Mouse (Mus musculus): ENCODE results near the gene Gm10663.

The Gm10663 gene

GRCm38 (mm10) chr8:65074733-65075132 lies at the start of gene Gm10663:
Gene Gm10663 (plus strand): TSS chr8:65075033.
- DNase-seq: no peak

DNA sequence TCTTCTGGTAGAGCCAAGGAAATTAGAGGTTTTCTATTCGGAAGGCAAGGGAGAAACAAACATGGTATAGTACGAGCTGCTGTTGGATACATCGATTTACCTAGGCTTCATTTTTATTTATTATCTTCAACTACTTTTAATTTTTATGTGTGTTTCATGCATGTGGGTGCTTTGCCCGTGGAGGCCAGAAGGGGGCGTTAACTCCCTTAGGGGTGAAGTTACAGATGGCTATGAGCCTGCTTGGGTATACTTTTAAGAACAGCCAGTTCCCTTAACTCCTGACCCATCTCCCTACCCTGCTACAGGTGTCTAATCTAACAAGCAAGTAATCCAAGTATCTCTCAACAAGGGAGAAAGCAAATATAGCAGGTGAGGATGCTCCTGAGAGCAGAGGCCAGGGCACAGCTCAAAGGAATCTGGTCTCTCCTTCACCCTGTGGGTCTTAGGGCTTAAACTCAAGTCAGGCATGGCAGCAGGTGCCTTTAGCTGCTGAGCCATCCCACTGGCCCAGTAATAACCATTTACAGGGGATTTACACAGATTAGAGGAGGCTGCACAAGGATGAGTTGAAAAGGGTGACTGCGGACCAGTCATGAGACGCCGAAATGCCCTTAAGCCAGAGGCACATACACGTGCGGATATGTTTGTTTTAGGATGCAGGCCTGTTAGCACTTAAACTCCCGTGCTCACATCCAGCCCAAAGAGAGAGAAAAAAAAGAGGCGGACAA lies 45.7 kb upstream of the Gm10663 start:
- DNase-seq: no peak

- no peak for DNase-seq
Measured at GRCm38 (mm10) chr8:65029776-65030175, 45.1 kb upstream of the Gm10663 start.

DNA sequence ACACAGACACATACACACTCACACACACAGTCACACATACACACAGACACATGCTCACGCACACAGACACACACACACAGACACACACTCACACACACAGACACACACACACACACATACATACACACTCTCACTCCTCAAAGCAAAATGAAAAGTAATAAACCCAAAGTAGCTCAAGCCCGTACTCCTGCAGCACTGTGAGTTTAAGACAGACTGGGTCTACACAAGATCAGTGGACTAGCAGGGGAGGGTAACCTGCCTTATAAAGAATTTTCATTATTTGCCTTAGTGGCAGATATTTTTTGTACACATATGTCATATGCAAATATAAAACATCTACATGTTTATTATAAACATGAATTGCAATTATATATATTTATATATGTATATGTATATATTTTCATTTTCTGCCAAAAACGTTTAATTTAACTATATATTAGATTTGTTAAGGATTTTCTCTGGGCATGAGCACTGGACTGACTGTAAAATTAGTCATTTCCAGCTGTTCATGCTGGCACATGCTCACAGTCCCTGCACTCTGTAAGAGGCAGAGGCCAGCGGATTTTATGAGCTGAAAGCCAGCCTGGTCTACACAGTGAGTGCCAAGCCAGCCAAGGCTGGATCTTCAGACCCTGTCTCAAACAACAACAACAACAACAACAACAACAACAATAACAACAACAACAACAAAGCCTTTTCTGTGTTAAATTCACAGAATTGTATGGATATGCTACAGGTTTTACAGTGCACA lies 43.9 kb upstream of the Gm10663 start:
- DNase-seq: no peak

- DNase-seq: no peak
Measured at GRCm38 (mm10) chr8:65032107-65032506, 42.7 kb upstream of the Gm10663 start.

GRCm38 (mm10) chr8:65033056-65033455 lies 41.8 kb upstream of the Gm10663 start:
- DNase-seq: no peak

DNA sequence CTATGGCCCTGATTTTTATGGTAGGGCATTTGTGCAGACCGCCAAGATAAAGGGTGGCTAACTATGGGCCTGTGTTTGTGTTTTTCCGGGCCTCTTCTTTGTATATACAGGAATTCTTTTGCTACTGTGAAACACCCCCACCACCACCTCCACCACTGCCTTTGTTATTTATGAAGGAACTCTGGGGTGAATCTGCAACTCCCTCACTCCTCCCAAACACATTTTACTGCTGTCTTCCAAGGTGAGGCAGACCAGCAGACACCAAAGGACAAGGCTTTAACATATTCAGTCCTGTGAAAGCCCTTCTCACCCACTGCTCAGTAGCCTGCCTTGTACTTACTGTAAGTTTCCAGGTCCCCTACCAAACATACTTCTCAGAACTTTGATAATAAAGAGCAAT lies 40.7 kb upstream of the Gm10663 start:
- no peak for DNase-seq

DNA sequence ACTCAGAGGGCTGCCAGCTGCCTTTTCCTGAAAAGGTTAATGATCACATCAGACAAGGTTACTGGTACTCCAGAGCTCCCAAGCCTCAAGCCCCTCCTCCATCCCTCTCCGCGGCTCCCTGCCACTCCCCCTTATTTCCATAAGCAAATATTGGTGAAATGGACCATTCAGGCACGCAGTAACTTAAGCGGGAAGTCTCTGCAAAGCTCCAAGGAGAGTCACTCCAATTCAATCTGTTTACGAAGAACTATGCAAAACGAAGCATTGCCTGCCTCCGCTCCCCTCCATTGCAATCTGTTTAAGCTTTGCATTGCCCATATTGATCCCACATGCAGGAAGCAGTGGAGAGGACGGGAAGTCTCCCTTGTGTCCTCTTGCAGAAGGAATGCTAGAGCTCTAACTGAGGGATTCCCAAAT lies 37.7 kb upstream of the Gm10663 start, which contains the start of gene Apela:
Apela (minus strand) TSS at position 220 of the 417 bp plus-strand sequence.
- no peak for DNase-seq

- no peak for DNase-seq
Measured at GRCm38 (mm10) chr8:65046565-65046964, 28.3 kb upstream of the Gm10663 start.

GRCm38 (mm10) chr8:65047193-65047592 lies 27.6 kb upstream of the Gm10663 start:
- DNase-seq: no peak

DNA sequence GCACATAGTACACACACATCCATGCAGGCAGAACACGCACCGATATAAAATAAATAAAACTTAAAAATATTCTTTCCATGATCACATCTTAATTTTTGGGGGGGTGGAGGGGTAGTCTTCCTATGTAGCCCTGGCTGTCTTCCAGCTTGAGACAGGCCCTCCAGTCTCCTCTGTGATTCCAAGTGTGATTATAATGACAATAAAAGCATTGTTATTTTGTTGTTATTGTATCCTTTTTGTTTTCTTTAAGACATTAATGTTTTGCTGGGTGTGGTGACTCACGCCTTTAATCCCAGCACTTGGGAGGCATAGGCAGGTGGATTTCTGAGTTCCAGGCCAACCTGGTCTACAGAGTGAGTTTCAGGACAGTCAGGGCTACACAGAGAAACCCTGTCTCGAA lies 27.0 kb upstream of the Gm10663 start:
- no peak for DNase-seq

DNA sequence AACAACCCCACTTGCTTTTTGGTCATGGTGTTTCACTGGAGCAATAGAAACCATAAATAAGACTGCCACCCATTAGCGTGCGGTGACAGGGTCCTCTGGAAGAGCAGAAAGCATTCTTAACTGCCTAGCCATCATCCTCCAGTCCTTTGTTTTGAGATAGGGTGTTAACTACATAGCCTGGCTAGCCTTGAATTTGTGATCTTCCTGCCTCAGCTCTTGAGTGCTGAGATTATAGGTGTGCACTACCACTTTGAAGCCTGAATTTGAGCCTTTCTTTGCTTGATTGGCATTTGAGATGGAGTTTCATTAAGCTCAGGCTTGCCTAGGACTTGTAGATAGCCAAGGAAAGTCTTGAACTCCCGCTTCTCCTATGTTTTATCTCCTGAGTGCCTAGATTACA lies 21.3 kb upstream of the Gm10663 start:
- no peak for DNase-seq

DNA sequence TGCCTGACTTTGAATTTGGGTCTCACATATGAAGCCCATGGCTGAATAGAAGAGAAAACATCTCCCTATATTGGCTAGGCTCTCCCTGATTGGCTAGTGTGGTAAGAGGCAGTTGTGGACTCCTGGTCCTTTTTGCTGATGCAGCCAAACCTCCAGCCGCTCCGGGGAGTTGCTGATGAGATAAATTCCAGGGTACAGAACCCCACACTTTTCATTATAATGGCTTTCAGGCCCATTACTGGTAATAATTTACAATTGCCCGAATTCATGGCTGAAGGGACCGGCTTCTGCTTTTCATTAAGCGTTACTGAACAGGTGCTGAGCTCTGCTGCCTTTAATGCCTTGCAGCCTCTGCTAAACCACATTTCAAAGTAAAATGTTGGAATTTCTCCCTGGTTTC lies 20.9 kb upstream of the Gm10663 start:
- no peak for DNase-seq

DNA sequence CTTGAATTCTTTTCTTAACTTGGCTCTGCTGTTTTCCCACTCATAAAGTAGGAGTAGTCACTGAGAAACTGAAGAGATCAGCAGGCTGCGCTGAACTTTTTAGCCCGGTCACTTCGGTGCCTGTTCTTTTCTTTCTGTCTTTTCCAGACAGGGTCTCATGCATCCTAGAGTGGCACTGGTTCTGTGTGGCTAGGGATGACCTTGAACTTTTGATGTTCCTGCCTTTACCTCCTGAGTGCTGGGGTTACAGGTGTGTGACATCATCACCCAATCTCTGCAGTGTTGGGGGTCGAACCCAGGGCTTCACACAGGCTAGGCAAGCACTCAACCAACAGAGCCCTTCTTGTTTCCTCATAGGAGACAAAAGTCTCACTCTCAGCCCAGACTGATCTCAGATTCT lies 18.1 kb upstream of the Gm10663 start:
- no peak for DNase-seq

GRCm38 (mm10) chr8:65062195-65062594 lies 12.6 kb upstream of the Gm10663 start:
- no peak for DNase-seq

DNA sequence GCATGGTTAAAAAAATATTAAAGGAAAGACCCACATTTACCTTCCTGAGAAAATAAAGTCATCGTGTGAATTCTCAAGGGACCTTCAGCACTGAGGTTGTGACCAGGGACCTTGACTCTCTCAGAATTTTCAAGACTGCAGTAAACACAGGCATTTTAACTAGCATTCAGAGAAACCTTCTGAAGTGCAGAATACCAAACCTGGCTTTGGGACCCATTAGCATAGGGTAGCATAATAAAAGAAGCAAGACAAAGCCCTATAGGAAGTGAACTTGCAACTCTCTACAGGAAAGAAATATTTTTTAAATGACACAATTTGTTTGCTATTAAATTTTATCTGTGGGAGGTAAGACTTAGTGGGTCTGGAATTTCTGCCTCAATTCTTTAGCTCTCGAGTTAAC lies 10.8 kb upstream of the Gm10663 start:
- DNase-seq: no peak

- no peak for DNase-seq
Measured at GRCm38 (mm10) chr8:65065622-65066021, 9.2 kb upstream of the Gm10663 start.

- no peak for DNase-seq
Measured at GRCm38 (mm10) chr8:65067031-65067430, 7.8 kb upstream of the Gm10663 start.

- no peak for DNase-seq
Measured at GRCm38 (mm10) chr8:65067694-65068472, 7.0 kb upstream of the Gm10663 start.

DNA sequence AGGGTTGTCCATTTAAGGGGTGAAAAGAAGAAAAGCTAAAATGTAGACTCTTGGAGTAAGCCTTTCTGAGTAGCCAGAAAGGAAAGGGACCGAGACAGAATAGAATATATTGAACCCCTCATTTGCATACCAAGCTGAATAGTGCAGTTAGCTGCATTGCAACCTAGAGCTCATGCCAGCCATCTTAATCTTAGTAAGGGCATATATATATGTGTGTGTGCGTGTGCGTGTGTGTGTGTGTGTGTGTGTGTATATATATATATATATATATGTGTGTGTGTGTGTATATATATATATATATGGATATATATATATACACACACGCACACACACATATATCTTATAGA lies 6.4 kb upstream of the Gm10663 start:
- no peak for DNase-seq

GRCm38 (mm10) chr8:65070996-65071395 lies 3.8 kb upstream of the Gm10663 start:
- no peak for DNase-seq

GRCm38 (mm10) chr8:65080731-65081130 lies 5.9 kb downstream of the Gm10663 start:
- DNase-seq: no peak

DNA sequence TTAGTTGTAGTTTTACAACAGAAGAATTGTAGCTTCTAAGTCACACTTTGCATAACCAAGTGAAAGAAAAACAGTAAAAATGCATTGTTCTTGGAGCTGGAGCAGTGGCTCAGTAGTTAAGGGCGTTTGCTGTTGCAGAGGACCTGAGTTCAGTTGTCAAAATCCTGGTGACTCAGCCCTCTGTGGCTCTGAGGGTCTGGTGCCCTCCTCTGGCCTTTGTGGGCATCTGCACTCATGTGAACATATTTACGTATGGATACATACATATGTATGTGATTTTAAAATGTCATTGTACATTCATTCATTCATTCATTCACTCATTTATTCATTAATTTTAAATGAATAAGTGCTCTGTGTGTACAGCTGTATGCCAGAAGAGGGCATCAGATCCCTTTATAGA lies 10.8 kb downstream of the Gm10663 start:
- no peak for DNase-seq

DNA sequence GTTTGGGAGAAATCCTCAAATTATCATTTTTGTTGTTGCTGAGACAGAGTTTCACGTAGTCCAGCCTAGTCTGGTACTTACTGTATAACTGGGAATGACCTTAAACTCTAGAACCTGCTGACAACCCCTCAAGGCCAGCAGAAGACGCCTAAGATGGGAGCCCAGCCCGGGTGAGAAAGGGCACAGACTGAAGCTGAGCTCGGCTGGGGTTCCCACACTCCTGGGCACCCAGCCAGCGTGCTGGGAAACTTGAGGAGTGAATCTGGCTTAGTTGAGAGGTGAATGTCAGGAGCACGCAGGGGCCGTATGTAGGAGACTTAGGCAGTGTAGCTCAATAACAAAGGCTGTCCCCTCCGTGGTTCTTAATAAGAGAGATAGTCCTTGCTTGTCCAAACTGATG lies 12.9 kb downstream of the Gm10663 start:
- no peak for DNase-seq

All from thymus, postnatal 4 days (tissue).